Mouse (Mus musculus) hindbrain, embryonic 13.5 days (tissue): ENCODE results near the gene Gm38100. TPM values are rescaled to one million over a fixed set of nuclear protein-coding genes. Genes with fewer than 3 reads are reported as not detected.
A peak's percentile ranks its signal among the peaks of the same experiment; 100 is the strongest.

Experiments
- ATAC-seq: fragments of 200-750 bp; cut with Nextera tagmentation; 2 replicates; pipeline ENCODE4 v1.8.0; 2017; ENCODE audit warnings: moderate TSS enrichment; ENCODE audit not compliant: low FRiP score
- H3K27ac ChIP-seq: fragments of 300-500 bp; sonication (generic); 2 replicates; pipeline ENCODE4 v1.5.1; 2015; ENCODE audit warnings: inconsistent platforms, mild to moderate bottlenecking, moderate library complexity
- H3K27me3 ChIP-seq: fragments of 300-500 bp; sonication (generic); 2 replicates; pipeline ENCODE4 v1.6.1; 2015; ENCODE audit warnings: mild to moderate bottlenecking, inconsistent platforms
- H3K36me3 ChIP-seq: fragments of 300-500 bp; sonication (generic); 2 replicates; pipeline ENCODE4 v1.6.1; 2015; ENCODE audit warnings: mild to moderate bottlenecking, inconsistent platforms
- H3K4me1 ChIP-seq: fragments of 300-500 bp; sonication (generic); replicated peaks from 2 replicates; pipeline ENCODE4 v1.6.1; 2015; ENCODE audit warnings: inconsistent platforms
- H3K4me2 ChIP-seq: fragments of 300-500 bp; sonication (generic); 2 replicates; pipeline ENCODE4 v1.6.1; 2015; ENCODE audit warnings: inconsistent platforms, mild to moderate bottlenecking, moderate library complexity
- H3K4me3 ChIP-seq: fragments of 300-500 bp; sonication (generic); 2 replicates; pipeline ENCODE4 v1.5.1; 2015; ENCODE audit warnings: mild to moderate bottlenecking, inconsistent platforms
- H3K9ac ChIP-seq: fragments of 300-500 bp; sonication (generic); 2 replicates; pipeline ENCODE4 v1.6.1; 2015; ENCODE audit warnings: mild to moderate bottlenecking, inconsistent platforms
- H3K9me3 ChIP-seq: fragments of 300-500 bp; sonication (generic); 2 replicates; pipeline ENCODE4 v1.6.1; 2016; ENCODE audit warnings: inconsistent platforms
- WGBS: fragments of 180-500 bp; shearing (Covaris S2); methylation state at CpG from one replicate; pipeline ENCODE4 v1.1.7; 2015; 5-methylcytosine and 5-hydroxymethylcytosine counted together
- polyA plus RNA-seq: library from polyadenylated mRNA; unstranded; fragments of >200 nt; fragmentation: Nextera tagmentation; extraction: Ambion mirVana; gene quantifications from 2 replicates; pipeline ENCODE4 v1.2.1, GENCODE M21; 2015

Gene Gm38100
- not detected in 2 replicates for polyA plus RNA-seq

DNA sequence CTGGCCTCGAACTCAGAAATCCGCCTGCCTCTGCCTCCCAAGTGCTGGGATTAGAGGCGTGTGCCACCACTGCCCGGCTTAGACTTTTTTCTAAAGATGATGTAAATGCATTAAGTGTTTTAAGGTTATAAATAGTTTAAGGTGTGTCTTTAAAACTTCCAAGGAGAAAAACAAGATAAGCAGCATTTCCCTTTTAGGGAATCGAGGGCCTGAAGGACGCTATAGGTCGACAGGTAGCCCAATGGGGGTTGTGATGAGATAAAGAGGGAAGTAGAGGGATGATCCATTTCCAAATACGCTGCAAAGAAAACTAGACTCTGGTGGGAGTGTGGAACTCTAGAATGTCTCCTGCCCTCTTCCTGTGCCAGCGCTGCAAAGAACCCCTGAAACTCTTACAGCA, at the start of gene Gm38100:
TSS of gene Gm38100 (plus strand) at position 301 of the 400 bp plus-strand sequence.
- no peaks in the 10 kb centered on the region for H3K36me3 ChIP-seq
- H3K4me3 ChIP-seq = no peak within 1 kb of the TSS
- 92% methylated on average over 9 of the region's 9 CpGs for WGBS
- no peaks in the 10 kb centered on the region for H3K4me1 ChIP-seq
- no peak within 1 kb of the TSS for H3K9ac ChIP-seq
- H3K9me3 ChIP-seq = no peaks in the 10 kb centered on the region
- no peaks in the 10 kb centered on the region for H3K27me3 ChIP-seq
- no peak within 1 kb of the TSS for H3K4me2 ChIP-seq
- no peak for ATAC-seq
- no peak within 1 kb of the TSS for H3K27ac ChIP-seq

GRCm38 (mm10) chr1:175870716-175871115, 49.4 kb upstream of the Gm38100 start:
- no peak overlapping the region for H3K4me2 ChIP-seq
- WGBS = 60% methylated on average over 3 of the region's 3 CpGs

DNA sequence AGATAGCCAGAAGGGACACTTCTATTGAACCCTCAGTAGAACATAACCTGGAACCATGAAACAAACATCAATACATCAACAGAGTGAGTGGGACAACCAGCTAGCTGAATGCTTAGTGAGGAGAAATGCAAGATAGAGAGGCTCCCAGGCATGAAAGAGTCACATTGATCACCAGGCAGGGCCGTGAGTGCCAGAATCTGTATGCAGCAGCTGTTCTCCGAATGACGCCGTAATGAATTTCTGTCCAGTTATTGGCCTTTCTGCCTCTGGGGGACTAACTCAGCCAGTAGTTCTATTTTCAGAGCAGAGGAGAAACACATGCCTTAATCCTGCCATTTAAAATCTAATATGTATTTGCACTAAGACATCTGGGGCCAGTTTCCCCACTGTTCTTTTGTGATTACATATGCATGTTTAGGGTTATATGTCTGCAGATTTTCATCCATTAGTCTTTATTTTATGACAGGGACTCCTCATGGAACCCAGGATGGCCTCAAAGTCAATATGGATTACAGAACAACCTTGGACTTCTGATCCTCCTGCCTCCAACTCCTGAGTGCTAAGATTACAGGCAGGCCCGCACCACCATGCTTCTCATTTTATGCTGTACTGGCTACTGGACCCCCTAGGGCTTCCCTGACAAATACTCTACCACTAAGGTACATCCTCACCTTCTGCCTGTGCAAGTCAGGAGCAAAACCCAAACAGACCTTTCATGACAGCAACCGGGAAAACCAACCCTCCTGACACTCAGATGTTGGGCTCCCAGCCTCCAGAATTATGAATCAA, 47.9 kb upstream of the Gm38100 start:
- peak overlapping the region; percentile 71 for H3K27ac ChIP-seq
- H3K4me3 ChIP-seq = no peak overlapping the region
- no peaks in the 10 kb centered on the region for H3K9me3 ChIP-seq
- WGBS = 53% methylated on average over 6 of the region's 6 CpGs
- no peaks in the 10 kb centered on the region for H3K36me3 ChIP-seq
- H3K27me3 ChIP-seq = no peaks in the 10 kb centered on the region
- H3K9ac ChIP-seq = no peak overlapping the region
- H3K4me1 ChIP-seq = peaks cover 16% of the 10 kb centered on the region
- H3K4me2 ChIP-seq = no peak overlapping the region
- peak; percentile 77 for ATAC-seq

More at GRCm38 (mm10) chr1:175870716-175871115, 49.4 kb upstream of the Gm38100 start:
- Histone ChIP-seq H3K4me3 (no peak overlapping the region), H3K4me1 (peaks cover 19% of the 10 kb centered on the region), H3K27ac (no peak overlapping the region), H3K9me3 (no peaks in the 10 kb centered on the region), H3K9ac (no peak overlapping the region), H3K36me3 (no peaks in the 10 kb centered on the region), H3K27me3 (no peaks in the 10 kb centered on the region)
- no peak for ATAC-seq

- ATAC-seq = peak; percentile 98
- peak within 1 kb of the TSS; percentile 85 for H3K27ac ChIP-seq
- no peaks in the 10 kb centered on the region for H3K9me3 ChIP-seq
- peak within 1 kb of the TSS; percentile 79 for H3K4me3 ChIP-seq
- under 1% methylated on average over 66 of the region's 66 CpGs for WGBS
- H3K4me1 ChIP-seq = peaks cover 9% of the 10 kb centered on the region
- no peaks in the 10 kb centered on the region; the same call in 1 of the 2 replicates for H3K36me3 ChIP-seq
- H3K9ac ChIP-seq = peak within 1 kb of the TSS; percentile 77
- peak within 1 kb of the TSS; percentile 94 for H3K4me2 ChIP-seq
- no peaks in the 10 kb centered on the region for H3K27me3 ChIP-seq
Measured at GRCm38 (mm10) chr1:175880453-175881296, 39.5 kb upstream of the Gm38100 start, which contains the start of gene Exo1. Gene Exo1 (plus strand): TSS chr1:175880581.

- Histone ChIP-seq H3K27ac (no peak overlapping the region), H3K4me3 (no peak overlapping the region), H3K9ac (no peak overlapping the region), H3K27me3 (no peaks in the 10 kb centered on the region), H3K4me1 (peaks cover 9% of the 10 kb centered on the region), H3K36me3 (no peaks in the 10 kb centered on the region; the same call in 1 of the 2 replicates), H3K9me3 (no peaks in the 10 kb centered on the region), H3K4me2 (no peak overlapping the region)
- no peak for ATAC-seq
- 86% methylated on average over 3 of the region's 3 CpGs for WGBS
Measured at GRCm38 (mm10) chr1:175883398-175883797, 36.7 kb upstream of the Gm38100 start.

DNA sequence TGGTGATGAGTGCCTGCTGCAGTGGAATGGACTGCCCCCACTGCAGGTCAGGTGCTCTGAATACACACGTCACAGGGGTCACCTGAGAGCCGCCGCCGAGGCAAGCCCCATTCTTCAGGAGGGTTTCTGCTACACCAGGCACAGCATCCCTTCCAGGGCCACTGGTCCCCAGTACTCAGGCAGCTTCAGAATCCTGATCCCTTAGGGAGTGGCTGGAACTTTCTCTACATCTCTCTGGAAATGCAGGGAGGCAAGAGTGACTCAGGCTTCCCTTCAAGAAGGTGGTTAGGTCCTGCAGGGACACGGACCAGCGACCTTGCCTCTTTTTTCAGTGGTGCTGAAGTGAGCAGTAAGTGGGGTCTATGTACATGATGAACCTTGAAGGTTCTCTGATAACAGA, 26.9 kb upstream of the Gm38100 start:
- Histone ChIP-seq H3K4me3 (no peak overlapping the region), H3K27me3 (no peaks in the 10 kb centered on the region), H3K9ac (no peak overlapping the region), H3K9me3 (no peaks in the 10 kb centered on the region), H3K4me2 (no peak overlapping the region), H3K27ac (no peak overlapping the region), H3K4me1 (no peaks in the 10 kb centered on the region), H3K36me3 (peaks cover 5% of the 10 kb centered on the region; the same call in 1 of the 2 replicates)
- 89% methylated on average over 6 of the region's 6 CpGs for WGBS
- ATAC-seq = no peak

GRCm38 (mm10) chr1:175893726-175894125, 26.4 kb upstream of the Gm38100 start:
- no peak for ATAC-seq
- H3K4me2 ChIP-seq = no peak overlapping the region
- no peaks in the 10 kb centered on the region for H3K4me1 ChIP-seq
- no peaks in the 10 kb centered on the region for H3K9me3 ChIP-seq
- no peak overlapping the region for H3K27ac ChIP-seq
- H3K27me3 ChIP-seq = no peaks in the 10 kb centered on the region
- H3K4me3 ChIP-seq = no peak overlapping the region
- no peak overlapping the region for H3K9ac ChIP-seq
- H3K36me3 ChIP-seq = peaks cover 5% of the 10 kb centered on the region; the same call in 1 of the 2 replicates
- WGBS = 94% methylated on average over 12 of the region's 12 CpGs

- no peaks in the 10 kb centered on the region for H3K4me1 ChIP-seq
- no peak overlapping the region for H3K27ac ChIP-seq
- no peak overlapping the region for H3K9ac ChIP-seq
- H3K9me3 ChIP-seq = no peaks in the 10 kb centered on the region
- no peak overlapping the region for H3K4me2 ChIP-seq
- no peak for ATAC-seq
- WGBS = 91% methylated on average over 2 of the region's 2 CpGs
- H3K27me3 ChIP-seq = no peaks in the 10 kb centered on the region
- H3K4me3 ChIP-seq = no peak overlapping the region
- H3K36me3 ChIP-seq = 0 out of 2 replicates have a peak, but pooled peaks cover 2% of the 10 kb centered on the region
Measured at GRCm38 (mm10) chr1:175911207-175911606, 8.9 kb upstream of the Gm38100 start.

- H3K9ac ChIP-seq = no peak overlapping the region
- no peaks in the 10 kb centered on the region for H3K27me3 ChIP-seq
- 0 out of 2 replicates have a peak, but pooled peaks cover 2% of the 10 kb centered on the region for H3K36me3 ChIP-seq
- no peaks in the 10 kb centered on the region for H3K9me3 ChIP-seq
- ATAC-seq = no peak
- H3K4me3 ChIP-seq = no peak overlapping the region
- no peak overlapping the region for H3K27ac ChIP-seq
- 86% methylated on average over 3 of the region's 3 CpGs for WGBS
- no peak overlapping the region for H3K4me2 ChIP-seq
- no peaks in the 10 kb centered on the region for H3K4me1 ChIP-seq
Measured at GRCm38 (mm10) chr1:175912038-175912437, 8.1 kb upstream of the Gm38100 start.

- Histone ChIP-seq H3K4me1 (no peaks in the 10 kb centered on the region), H3K9ac (no peak overlapping the region), H3K4me3 (no peak overlapping the region), H3K9me3 (no peaks in the 10 kb centered on the region), H3K27ac (no peak overlapping the region), H3K4me2 (no peak overlapping the region), H3K36me3 (0 out of 2 replicates have a peak, but pooled peaks cover under 1% of the 10 kb centered on the region), H3K27me3 (no peaks in the 10 kb centered on the region)
- no peak for ATAC-seq
- 63% methylated on average over 5 of the region's 5 CpGs for WGBS
Measured at GRCm38 (mm10) chr1:175913728-175914303, 6.3 kb upstream of the Gm38100 start.

DNA sequence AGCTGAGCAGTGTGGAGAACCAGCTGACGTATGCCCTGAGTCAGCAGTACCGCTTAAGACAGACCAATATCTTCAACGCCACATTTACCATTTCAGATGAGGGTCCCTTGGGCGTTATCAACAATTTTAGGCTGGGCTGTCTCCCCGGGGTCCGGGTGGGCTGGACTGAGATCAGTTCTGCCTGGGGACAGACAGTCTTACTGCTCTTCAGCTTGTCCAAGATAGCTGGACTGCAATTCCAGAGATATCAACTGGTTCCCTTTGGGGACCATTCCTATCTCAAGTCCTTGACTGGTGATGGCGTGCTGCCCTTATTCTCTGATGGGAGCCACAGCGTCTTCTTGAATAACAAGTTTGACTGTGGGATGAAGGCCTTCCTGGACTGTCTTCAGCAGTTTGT, 962 bp downstream of the Gm38100 start:
- ATAC-seq = no peak
- Histone ChIP-seq H3K4me3 (no peak overlapping the region), H3K27ac (no peak overlapping the region), H3K36me3 (no peaks in the 10 kb centered on the region), H3K9me3 (no peaks in the 10 kb centered on the region), H3K4me1 (no peaks in the 10 kb centered on the region), H3K4me2 (no peak overlapping the region), H3K27me3 (no peaks in the 10 kb centered on the region), H3K9ac (no peak overlapping the region)
- WGBS = 94% methylated on average over 8 of the region's 8 CpGs
